Mouse (Mus musculus): ENCODE data around the gene Dctn1. TPM values are rescaled to one million over a fixed set of nuclear protein-coding genes. Genes with fewer than 3 reads are reported as not detected.

The Dctn1 gene
- total RNA-seq (2021), result 100 to 1,000 TPM; 329 to 365 TPM

GRCm38 (mm10) chr6:83165607-83166242 lies at the start of gene Dctn1:
Gene Dctn1 (plus strand): TSS chr6:83165920.
- intact Hi-C loops (cut with DNase I), result no loop called here

GRCm38 (mm10) chr6:83116373-83117164 lies 49.2 kb upstream of the Dctn1 start:
- DNase-seq (ENCODE audit: low spot score in 2 of 2), result no peak
- intact Hi-C loops (cut with DNase I), result no loop called here

More at GRCm38 (mm10) chr6:83165607-83166242, at the start of gene Dctn1:
- peak; percentile 93 to 94 for DNase-seq (ENCODE audit: low spot score in 2 of 2)

GRCm38 (mm10) chr6:83117165-83117438 lies 48.6 kb upstream of the Dctn1 start:
- intact Hi-C loops (cut with DNase I), result no loop called here
- no peak for DNase-seq (ENCODE audit: low spot score in 2 of 2)

GRCm38 (mm10) chr6:83117616-83118015 lies 48.1 kb upstream of the Dctn1 start:
- DNase-seq (ENCODE audit: low spot score in 2 of 2), result no peak
- intact Hi-C loops (cut with DNase I), result no loop called here

- intact Hi-C loops (cut with DNase I), result no loop called here
- no peak for DNase-seq (ENCODE audit: low spot score in 2 of 2)
These were observed 47.4 kb upstream of the Dctn1 start for GRCm38 (mm10) chr6:83118369-83118768.

- intact Hi-C loops (cut with DNase I), result no loop called here
These were observed 46.6 kb upstream of the Dctn1 start for GRCm38 (mm10) chr6:83118825-83119733.

GRCm38 (mm10) chr6:83119734-83120051 lies 46.0 kb upstream of the Dctn1 start:
- intact Hi-C loops (cut with DNase I), result no loop called here
- no peak for DNase-seq (ENCODE audit: low spot score in 2 of 2)

More at GRCm38 (mm10) chr6:83118825-83119733, 46.6 kb upstream of the Dctn1 start:
- no peak for DNase-seq (ENCODE audit: low spot score in 2 of 2)

- DNase-seq (ENCODE audit: low spot score in 2 of 2), result peak; percentile 95 to 100
- intact Hi-C loops (cut with DNase I), result no loop called here
These were observed 44.5 kb upstream of the Dctn1 start, which contains the start of gene Wbp1 for GRCm38 (mm10) chr6:83120930-83121862. Gene Wbp1 (minus strand): TSS chr6:83121559.

- no peak for DNase-seq (ENCODE audit: low spot score in 2 of 2)
- intact Hi-C loops (cut with DNase I), result no loop called here
These were observed 43.6 kb upstream of the Dctn1 start for GRCm38 (mm10) chr6:83121863-83122710.

GRCm38 (mm10) chr6:83122961-83123360 lies 42.8 kb upstream of the Dctn1 start:
- intact Hi-C loops (cut with DNase I), result no loop called here
- no peak for DNase-seq (ENCODE audit: low spot score in 2 of 2)

- DNase-seq (ENCODE audit: low spot score in 2 of 2), result peak; percentile 88 to 92
- intact Hi-C loops (cut with DNase I), result no loop called here
These were observed 40.8 kb upstream of the Dctn1 start for GRCm38 (mm10) chr6:83124851-83125312.

GRCm38 (mm10) chr6:83125331-83125730 lies 40.4 kb upstream of the Dctn1 start, which contains the start of gene Ino80b:
Gene Ino80b (minus strand): TSS chr6:83125431.
- intact Hi-C loops (cut with DNase I), result no loop called here
- DNase-seq (ENCODE audit: low spot score in 2 of 2), result no peak

- intact Hi-C loops (cut with DNase I), result no loop called here
- DNase-seq (ENCODE audit: low spot score in 2 of 2), result no peak
These were observed 38.3 kb upstream of the Dctn1 start for GRCm38 (mm10) chr6:83127419-83127818.

GRCm38 (mm10) chr6:83131469-83132034 lies 34.2 kb upstream of the Dctn1 start:
- intact Hi-C loops (cut with DNase I), result no loop called here
- no peak for DNase-seq (ENCODE audit: low spot score in 2 of 2)

- intact Hi-C loops (cut with DNase I), result no loop called here
- no peak for DNase-seq (ENCODE audit: low spot score in 2 of 2)
These were observed 33.4 kb upstream of the Dctn1 start for GRCm38 (mm10) chr6:83132176-83132919.

- intact Hi-C loops (cut with DNase I), result no loop called here
These were observed 31.5 kb upstream of the Dctn1 start for GRCm38 (mm10) chr6:83134226-83134625.

GRCm38 (mm10) chr6:83134951-83135513 lies 30.7 kb upstream of the Dctn1 start, which contains the start of gene Rtkn:
Gene Rtkn (plus strand): TSS chr6:83135463.
- intact Hi-C loops (cut with DNase I), result no loop called here
- no peak for DNase-seq (ENCODE audit: low spot score in 2 of 2)

More at GRCm38 (mm10) chr6:83134226-83134625, 31.5 kb upstream of the Dctn1 start:
- no peak for DNase-seq (ENCODE audit: low spot score in 2 of 2)
